Mouse (Mus musculus): ENCODE data around the gene Lrp2bp.
A peak's percentile ranks its signal among the peaks of the same experiment; 100 is the strongest.

Gene Lrp2bp

DNA sequence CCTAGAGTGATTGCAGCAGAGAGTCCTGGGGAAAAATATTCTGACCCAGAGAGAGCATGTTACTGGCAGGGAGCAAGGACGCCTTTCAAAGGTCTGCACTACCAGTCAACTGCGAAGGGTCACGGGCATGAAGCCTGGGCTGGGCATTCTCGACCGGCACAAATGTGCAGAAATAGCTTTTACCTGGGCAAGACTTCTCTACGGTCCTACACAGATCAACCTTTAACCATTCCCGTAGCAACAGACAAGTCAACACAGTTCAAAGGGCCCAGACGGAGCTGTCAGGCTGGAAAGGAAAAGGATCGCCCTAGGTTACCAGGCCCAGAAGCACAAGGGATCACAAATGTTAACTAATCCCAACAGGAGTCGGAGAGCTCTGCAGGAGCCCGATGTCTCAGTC is 37.1 kb downstream of the Lrp2bp start:
- DNase-seq (ENCODE audit: low spot score), result no peak

DNA sequence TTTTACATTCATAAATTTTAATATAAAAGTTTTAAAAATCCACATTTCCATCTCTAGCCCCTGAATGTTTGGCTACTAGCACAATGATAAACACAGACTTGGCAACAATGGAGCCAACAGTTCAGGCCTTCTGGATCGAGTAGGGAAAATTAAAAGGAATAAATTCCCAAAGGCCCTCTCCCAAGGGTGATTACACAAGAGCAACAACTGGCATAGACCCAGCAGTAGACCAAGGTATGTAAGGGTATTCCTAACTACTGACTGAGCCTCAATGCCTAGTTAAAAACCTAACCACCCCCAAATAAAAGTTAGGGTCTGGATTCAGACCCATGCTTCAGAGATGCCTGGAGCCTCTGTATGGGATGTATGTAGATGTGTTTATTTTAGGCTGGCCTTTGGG is 40.6 kb downstream of the Lrp2bp start:
- no peak for DNase-seq (ENCODE audit: low spot score)

DNA sequence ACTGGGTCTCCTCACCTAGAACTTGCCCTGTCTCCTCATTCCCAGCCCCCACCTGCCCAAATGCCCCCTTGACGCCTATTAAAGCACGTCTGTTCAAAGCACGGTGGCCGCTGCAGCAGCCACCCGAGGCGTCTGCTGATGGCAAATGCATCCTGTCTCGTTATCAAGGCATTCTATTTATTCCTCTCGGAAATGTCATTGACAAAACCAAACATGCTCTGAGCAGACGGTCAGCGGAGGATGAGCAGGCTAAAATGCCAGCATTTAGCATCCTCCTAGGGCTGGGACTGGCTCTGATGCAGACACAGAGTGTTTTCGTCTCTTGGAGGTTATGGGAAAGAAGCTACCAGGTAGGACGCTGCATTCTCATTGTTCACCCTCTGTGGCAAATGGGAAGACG is 41.2 kb downstream of the Lrp2bp start:
- DNase-seq (ENCODE audit: low spot score), result peak; percentile 9

DNA sequence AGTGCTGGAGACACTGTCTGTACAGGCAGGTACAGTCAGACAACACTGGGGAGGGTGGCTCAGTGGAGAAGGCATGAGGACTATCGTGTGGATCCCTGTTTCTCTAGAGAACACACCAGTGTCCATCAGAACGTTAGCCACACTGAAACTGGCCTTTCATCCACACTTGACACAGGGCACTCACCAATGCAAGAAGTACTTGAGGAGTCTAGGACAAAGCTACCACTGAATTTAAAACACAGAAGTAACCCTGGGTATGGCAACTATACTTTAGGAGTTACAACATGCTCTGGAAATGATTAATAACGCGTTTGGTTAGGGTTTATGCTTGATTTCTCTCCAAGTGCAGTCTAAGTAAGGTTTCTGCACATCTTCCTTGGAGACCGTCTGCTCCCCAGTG is 73.7 kb downstream of the Lrp2bp start:
- no peak for DNase-seq (ENCODE audit: low spot score)

DNA sequence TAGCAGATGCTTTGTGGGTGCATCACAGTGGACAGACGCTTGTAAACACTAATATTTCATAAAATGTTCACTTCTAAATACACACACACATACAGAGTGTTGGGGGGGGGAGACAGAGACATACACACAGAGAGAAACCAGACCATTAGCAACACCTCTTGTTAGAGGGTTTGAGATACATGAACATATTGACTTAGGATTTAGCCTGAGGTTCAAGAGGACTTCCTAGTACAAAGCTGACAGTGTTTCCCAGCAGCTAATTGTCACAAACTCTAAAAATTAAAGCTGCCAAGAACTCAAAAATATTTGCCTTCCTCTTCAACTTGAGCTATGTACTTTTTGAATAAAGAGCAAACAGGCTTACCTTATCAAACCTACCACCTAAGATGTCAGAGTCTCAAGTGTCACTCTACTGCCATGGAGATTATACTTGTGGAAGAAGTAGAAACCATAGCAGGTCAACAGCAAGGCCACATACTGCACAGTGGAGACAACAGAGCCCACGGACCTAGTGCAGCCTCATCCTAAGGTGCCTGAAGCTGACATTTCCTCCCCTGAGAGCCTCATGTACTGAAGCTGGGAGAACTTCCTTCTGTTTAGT is 74.5 kb downstream of the Lrp2bp start:
- DNase-seq (ENCODE audit: low spot score), result no peak

DNA sequence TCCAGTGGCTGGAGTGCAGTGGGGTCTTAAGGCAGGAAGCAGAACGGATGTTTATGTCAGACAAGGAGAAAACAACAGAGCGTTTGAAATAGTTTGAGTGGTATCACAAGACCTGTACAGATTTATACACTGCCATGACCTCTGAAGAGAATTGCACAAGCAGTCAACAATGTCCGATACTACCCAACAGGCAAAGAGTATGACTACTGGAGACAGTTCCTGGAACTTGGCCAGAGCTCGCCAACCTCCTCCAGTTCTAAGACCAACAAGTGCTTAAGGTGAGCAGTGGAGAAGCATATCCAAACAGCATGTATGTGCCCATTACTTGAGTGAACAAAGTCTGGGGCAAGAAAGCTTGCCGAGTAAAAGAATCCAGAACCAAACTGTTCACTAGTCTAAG is 76.1 kb downstream of the Lrp2bp start:
- DNase-seq (ENCODE audit: low spot score), result no peak

DNA sequence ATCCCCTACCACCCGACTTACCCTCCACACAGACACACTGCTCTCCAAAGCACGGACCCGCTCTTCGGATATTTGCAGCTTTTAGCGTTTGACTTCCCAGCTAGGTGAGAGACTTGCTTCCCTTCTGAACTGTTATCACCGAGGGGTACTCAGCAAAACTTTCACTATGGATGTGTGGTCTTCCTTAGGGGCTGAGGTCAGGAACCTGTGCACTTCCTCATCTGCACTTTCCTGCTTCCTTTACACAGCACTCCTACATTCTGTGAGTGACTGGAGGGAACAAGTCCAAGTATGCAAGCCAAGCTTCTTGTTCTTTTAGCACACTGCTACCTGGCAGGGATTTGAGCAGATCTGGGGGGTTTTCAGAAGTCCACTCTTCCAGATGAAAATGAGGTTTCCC is 79.8 kb downstream of the Lrp2bp start:
- no peak for DNase-seq (ENCODE audit: low spot score)
